Mouse (Mus musculus) midbrain, embryonic 12.5 days (tissue): ENCODE data around the gene Htr2a. TPM values are rescaled to one million over a fixed set of nuclear protein-coding genes. Genes with fewer than 3 reads are reported as not detected.
A peak's percentile ranks its signal among the peaks of the same experiment; 100 is the strongest.

Source experiments
- ATAC-seq: fragments of 200-750 bp; cut with Nextera tagmentation; 2 replicates; pipeline ENCODE4 v1.8.0; 2017; ENCODE audit warnings: low read depth, moderate TSS enrichment, moderate library complexity; ENCODE audit not compliant: low FRiP score
- H3K27ac ChIP-seq: fragments of 300-500 bp; sonication (generic); replicated peaks from 2 replicates; pipeline ENCODE4 v1.5.1; 2016; ENCODE audit warnings: mild to moderate bottlenecking
- H3K27me3 ChIP-seq: fragments of 300-500 bp; sonication (generic); 2 replicates; pipeline ENCODE4 v1.6.1; 2016; ENCODE audit warnings: mild to moderate bottlenecking
- H3K36me3 ChIP-seq: fragments of 300-500 bp; sonication (generic); 2 replicates; pipeline ENCODE4 v1.6.1; 2016
- H3K4me1 ChIP-seq: fragments of 300-500 bp; sonication (generic); 2 replicates; pipeline ENCODE4 v1.6.1; 2016
- H3K4me2 ChIP-seq: fragments of 300-500 bp; sonication (generic); replicated peaks from 2 replicates; pipeline ENCODE4 v1.6.1; 2016; ENCODE audit warnings: mild to moderate bottlenecking, moderate library complexity
- H3K4me3 ChIP-seq: fragments of 300-500 bp; sonication (generic); 2 replicates; pipeline ENCODE4 v1.5.1; 2016; ENCODE audit warnings: mild to moderate bottlenecking
- H3K9ac ChIP-seq: fragments of 300-500 bp; sonication (generic); replicated peaks from 2 replicates; pipeline ENCODE4 v1.6.1; 2016; ENCODE audit warnings: mild to moderate bottlenecking, moderate library complexity
- H3K9me3 ChIP-seq: fragments of 300-500 bp; sonication (generic); 2 replicates; pipeline ENCODE4 v1.6.1; 2016; ENCODE audit warnings: mild to moderate bottlenecking
- WGBS: fragments of 180-500 bp; shearing (Covaris S2); methylation state at CpG from one replicate; pipeline ENCODE4 v1.1.7; 2016; 5-methylcytosine and 5-hydroxymethylcytosine counted together
- polyA plus RNA-seq: library from polyadenylated mRNA; unstranded; fragments of >200 nt; fragmentation: Nextera tagmentation; extraction: Ambion mirVana; gene quantifications from 2 replicates; pipeline ENCODE4 v1.2.1, GENCODE M21; 2016

Htr2a gene
- polyA plus RNA-seq, 1 experiment from 2014 or later = 0.75 TPM

DNA sequence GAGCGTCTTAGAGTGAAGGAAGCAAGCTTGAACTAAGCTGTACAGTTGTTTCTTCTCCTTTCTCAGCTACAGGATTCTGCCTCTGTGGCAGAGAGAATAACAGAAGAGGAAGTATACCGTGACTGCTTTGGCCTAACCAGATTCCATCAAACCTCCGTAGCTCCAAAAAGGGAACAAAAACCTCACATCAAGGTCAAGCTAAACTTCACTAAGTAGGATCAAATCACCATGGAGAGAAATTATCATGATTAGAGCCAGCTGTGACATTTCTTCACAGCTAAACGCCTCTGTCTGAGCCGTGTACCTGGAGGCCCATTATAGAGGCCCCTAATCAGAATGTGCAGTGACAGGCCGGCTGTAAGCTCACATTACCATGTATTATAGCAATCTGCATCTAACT is 63.3 kb downstream of the Htr2a start:
- no peak overlapping the region for H3K9ac ChIP-seq
- no peaks in the 10 kb centered on the region for H3K9me3 ChIP-seq
- no peak overlapping the region for H3K4me3 ChIP-seq
- 54% methylated on average over 6 of the region's 6 CpGs for WGBS
- H3K4me1 ChIP-seq = no peaks in the 10 kb centered on the region
- H3K36me3 ChIP-seq = no peaks in the 10 kb centered on the region
- H3K4me2 ChIP-seq = no peak overlapping the region
- H3K27me3 ChIP-seq = no peaks in the 10 kb centered on the region
- no peak overlapping the region for H3K27ac ChIP-seq
- ATAC-seq = no peak

DNA sequence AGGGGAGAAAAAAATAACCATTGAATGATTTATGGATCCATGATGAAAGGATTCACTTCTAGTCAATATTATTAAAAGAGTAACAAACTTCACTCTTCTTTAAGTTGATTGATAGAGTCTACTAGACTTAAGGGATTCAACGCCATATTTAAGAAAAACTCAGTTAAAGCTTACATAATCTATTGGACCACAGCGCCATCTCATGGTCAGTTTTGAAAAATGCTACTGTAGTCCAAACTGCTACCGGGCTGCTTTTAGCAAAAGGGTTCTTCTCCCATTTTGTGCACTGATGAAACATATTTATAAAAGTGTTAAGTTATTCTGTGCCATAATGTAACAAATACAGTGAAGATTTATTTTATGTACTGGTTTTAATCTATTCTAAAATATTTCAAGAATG is 68.4 kb downstream of the Htr2a start:
- H3K4me2 ChIP-seq = no peak overlapping the region
- H3K9me3 ChIP-seq = no peaks in the 10 kb centered on the region
- no peaks in the 10 kb centered on the region for H3K4me1 ChIP-seq
- H3K9ac ChIP-seq = no peak overlapping the region
- H3K4me3 ChIP-seq = no peak overlapping the region
- 32% methylated on average over 3 of the region's 3 CpGs for WGBS
- H3K27ac ChIP-seq = no peak overlapping the region
- H3K27me3 ChIP-seq = no peaks in the 10 kb centered on the region
- H3K36me3 ChIP-seq = no peaks in the 10 kb centered on the region
- no peak for ATAC-seq

DNA sequence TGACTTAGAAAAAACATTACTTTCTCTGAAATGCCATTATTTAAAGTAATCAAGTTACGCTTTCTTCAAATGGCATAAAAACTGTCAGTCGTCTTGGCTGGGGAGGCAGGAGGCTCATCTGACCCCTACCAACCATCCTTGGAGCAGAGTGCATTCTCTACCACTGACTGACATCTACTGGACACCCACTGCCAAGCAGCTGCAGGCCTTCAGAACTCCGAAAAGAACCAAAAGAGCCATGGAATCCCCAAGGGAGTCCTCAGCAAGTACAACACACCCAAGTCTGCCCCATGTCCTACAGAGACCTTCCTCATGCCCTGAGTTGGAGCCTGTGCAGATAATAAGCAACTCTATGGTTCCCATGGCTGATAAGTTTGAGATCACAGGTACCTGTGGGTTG is 82.9 kb downstream of the Htr2a start:
- Histone ChIP-seq H3K36me3 (no peaks in the 10 kb centered on the region), H3K9ac (no peak overlapping the region), H3K4me2 (no peak overlapping the region), H3K27ac (no peak overlapping the region), H3K9me3 (no peaks in the 10 kb centered on the region), H3K4me3 (no peak overlapping the region), H3K4me1 (no peaks in the 10 kb centered on the region), H3K27me3 (no peaks in the 10 kb centered on the region)
- ATAC-seq = no peak
- 67% methylated on average over 3 of the region's 3 CpGs for WGBS

- Histone ChIP-seq H3K9me3 (no peaks in the 10 kb centered on the region), H3K4me2 (peak overlapping the region; percentile 72), H3K9ac (peak overlapping the region; percentile 78; the same call in 1 of the 2 replicates), H3K4me3 (peak overlapping the region; percentile 65), H3K36me3 (peaks cover 10% of the 10 kb centered on the region; the same call in 1 of the 2 replicates), H3K27me3 (no peaks in the 10 kb centered on the region), H3K27ac (no peak overlapping the region; the same call in 1 of the 2 replicates), H3K4me1 (peaks cover 7% of the 10 kb centered on the region)
- ATAC-seq = no peak
- 30% methylated on average over 9 of the region's 9 CpGs for WGBS
Observed at GRCm38 (mm10) chr14:74731221-74732078, 90.8 kb downstream of the Htr2a start.

GRCm38 (mm10) chr14:74732079-74732783 is 91.6 kb downstream of the Htr2a start, which contains the start of gene Esd:
Gene Esd (plus strand): TSS chr14:74732297.
- Histone ChIP-seq H3K9ac (peak within 1 kb of the TSS; percentile 78), H3K36me3 (peaks cover 17% of the 10 kb centered on the region), H3K9me3 (no peaks in the 10 kb centered on the region), H3K27ac (peak within 1 kb of the TSS; percentile 84), H3K4me1 (peaks cover 7% of the 10 kb centered on the region), H3K27me3 (no peaks in the 10 kb centered on the region), H3K4me3 (peak within 1 kb of the TSS; percentile 65), H3K4me2 (peak within 1 kb of the TSS; percentile 72)
- peak; percentile 99 for ATAC-seq
- WGBS = under 1% methylated on average over 52 of the region's 53 CpGs

GRCm38 (mm10) chr14:74733397-74733796 is 92.8 kb downstream of the Htr2a start:
- peak overlapping the region; percentile 65 for H3K4me3 ChIP-seq
- H3K4me2 ChIP-seq = peak overlapping the region; percentile 72
- no peak overlapping the region for H3K9ac ChIP-seq
- H3K4me1 ChIP-seq = peaks cover 7% of the 10 kb centered on the region
- ATAC-seq = no peak
- 62% methylated on average over 2 of the region's 2 CpGs for WGBS
- H3K36me3 ChIP-seq = peaks cover 23% of the 10 kb centered on the region
- H3K9me3 ChIP-seq = no peaks in the 10 kb centered on the region
- H3K27ac ChIP-seq = no peak overlapping the region
- no peaks in the 10 kb centered on the region for H3K27me3 ChIP-seq

- no peak for ATAC-seq
- H3K36me3 ChIP-seq = peaks cover 44% of the 10 kb centered on the region
- H3K4me3 ChIP-seq = no peak overlapping the region
- no peak overlapping the region for H3K27ac ChIP-seq
- no peaks in the 10 kb centered on the region for H3K27me3 ChIP-seq
- 92% methylated on average over 6 of the region's 6 CpGs for WGBS
- peaks cover 7% of the 10 kb centered on the region for H3K4me1 ChIP-seq
- no peak overlapping the region for H3K4me2 ChIP-seq
- no peaks in the 10 kb centered on the region for H3K9me3 ChIP-seq
- H3K9ac ChIP-seq = no peak overlapping the region
Observed at GRCm38 (mm10) chr14:74735471-74735870, 94.8 kb downstream of the Htr2a start.

- H3K27ac ChIP-seq = no peak overlapping the region
- H3K36me3 ChIP-seq = peaks cover 58% of the 10 kb centered on the region
- no peak for ATAC-seq
- 99% methylated on average over 6 of the region's 6 CpGs for WGBS
- H3K9me3 ChIP-seq = no peaks in the 10 kb centered on the region
- H3K4me3 ChIP-seq = no peak overlapping the region
- H3K9ac ChIP-seq = no peak overlapping the region
- H3K4me1 ChIP-seq = peaks cover 7% of the 10 kb centered on the region
- H3K4me2 ChIP-seq = no peak overlapping the region
- H3K27me3 ChIP-seq = no peaks in the 10 kb centered on the region
Observed at GRCm38 (mm10) chr14:74736850-74737249, 96.2 kb downstream of the Htr2a start.

Other genes starting within 250 kb of the Htr2a start
- gene Esd, start 91.5 kb downstream of the Htr2a start, polyA plus RNA-seq = 320 and 325 TPM in 2 replicates